In the genomic region with DNA sequence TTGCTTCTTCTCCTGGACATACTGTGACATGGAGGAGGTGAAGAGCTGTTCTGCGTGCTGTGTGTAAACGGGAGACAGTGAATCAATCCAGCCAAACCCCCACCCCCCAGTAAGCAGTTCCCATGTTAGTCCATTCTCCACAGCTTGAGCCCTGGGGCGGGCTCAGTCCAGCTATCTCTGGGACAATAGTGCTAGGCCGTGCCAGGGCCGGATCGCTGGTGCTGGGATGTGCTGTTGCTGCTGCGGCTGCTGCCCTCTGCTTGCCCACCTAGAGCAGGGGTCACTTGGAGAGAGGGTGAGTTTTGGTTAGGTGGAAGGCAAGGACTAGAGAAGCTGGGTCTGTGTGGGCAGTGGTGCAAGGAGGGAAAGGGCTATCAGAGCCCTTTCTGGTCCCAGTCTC, we compare ENCODE assay signal across 11 mouse cellular contexts. TPM values are rescaled to one million over a fixed set of nuclear protein-coding genes. Genes with fewer than 3 reads are reported as not detected.
DNase-seq lines count a peak whose midpoint lies in the region; ATAC-seq and TF ChIP-seq lines count a peak whose summit lies in the region.
"Had no signal": no experiment of that assay in that cellular context is flagged by ENCODE, and none has a peak within 500 bp of the region (broad histone marks: within the 10 kb centered on the region; RNA-seq: fewer than 3 reads in every experiment).

No protein-coding gene starts in this region.

- H3K27ac ChIP-seq in heart, embryonic 10.5 days: peak overlapping the region; percentile 72; the same call in 1 of the 2 replicates
- H3K27ac ChIP-seq in lung, embryonic 14.5 days (ENCODE audit: low read depth): no peak overlapping the region
- H3K27ac ChIP-seq in hindbrain, embryonic 11.5 days (ENCODE audit: low read depth, low read length): no peak overlapping the region

- H3K4me3 ChIP-seq in heart, embryonic 10.5 days: peak overlapping the region; percentile 19; the same call in 1 of the 2 replicates
- no peak overlapping the region for H3K4me3 ChIP-seq in lung, embryonic 14.5 days (ENCODE audit: low read depth, low read length)
- H3K4me3 ChIP-seq in lung, adult 2 months (replicated peaks; ENCODE audit: extremely low read depth, low read depth, low read length): no peak overlapping the region
- no peak overlapping the region for H3K4me3 ChIP-seq in hindbrain, embryonic 11.5 days (ENCODE audit: low read depth, low read length)
- H3K4me3 ChIP-seq in myocyte: peak overlapping the region; percentile 94

- peaks cover 57% of the 10 kb centered on the region for H3K36me3 ChIP-seq in heart, embryonic 10.5 days
- H3K36me3 ChIP-seq in lung, embryonic 14.5 days (ENCODE audit: insufficient read depth): peaks cover 58% of the 10 kb centered on the region
- H3K36me3 ChIP-seq in hindbrain, embryonic 11.5 days (ENCODE audit: control insufficient read depth, insufficient read depth, low read length): peaks cover 4% of the 10 kb centered on the region; the same call in 1 of the 2 replicates
- H3K36me3 ChIP-seq in myocyte (ENCODE audit: control insufficient read depth, insufficient read depth): peaks cover 39% of the 10 kb centered on the region

- peaks cover 88% of the 10 kb centered on the region for H3K4me1 ChIP-seq in heart, embryonic 10.5 days
- peaks cover 23% of the 10 kb centered on the region for H3K4me1 ChIP-seq in lung, embryonic 14.5 days (ENCODE audit: insufficient read depth)
- H3K4me1 ChIP-seq in lung, adult 2 months (ENCODE audit: control insufficient read depth, insufficient read depth, low read length): peaks cover 59% of the 10 kb centered on the region
- peaks cover 16% of the 10 kb centered on the region for H3K4me1 ChIP-seq in hindbrain, embryonic 11.5 days (replicated peaks; ENCODE audit: control insufficient read depth, insufficient read depth, low read length)

- 65% methylated on average over 7 of the region's 7 CpGs for WGBS in heart, embryonic 10.5 days
- 67% methylated on average over 7 of the region's 7 CpGs for WGBS in lung, embryonic 14.5 days
- 43% methylated on average over 7 of the region's 7 CpGs for WGBS in lung, adult 2 months
- 77% methylated on average over 7 of the region's 7 CpGs for WGBS in hindbrain, embryonic 11.5 days

- no peak for ATAC-seq in lung, embryonic 14.5 days (ENCODE audit: insufficient read depth)
- ATAC-seq in hindbrain, embryonic 11.5 days (ENCODE audit: low FRiP score): no peak

- DNase-seq in heart, embryonic 10.5 days (ENCODE audit: low spot score): no peak
- DNase-seq in heart, adult 8-10 months (ENCODE audit: low spot score): no peak
- DNase-seq in lung, embryonic 14.5 days: no peak
- no peak for DNase-seq in lung, adult 2 months
- no peak for DNase-seq in hindbrain, embryonic 11.5 days (ENCODE audit: low spot score)
- no peak for DNase-seq in embryo, embryonic 11 days
- DNase-seq in left cerebral cortex, postnatal 25 days (ENCODE audit: low spot score in 2 of 2): no peak
- DNase-seq: adrenal gland, postnatal 10 days had no signal

- H3ac ChIP-seq in myocyte (ENCODE audit: control insufficient read depth, insufficient read length): peak overlapping the region; percentile 12

- TF ChIP-seq CTCF in lung, embryonic 14.5 days (IDR thresholded peaks at IDR 0.05; ENCODE audit: low read depth): no peak
- TF ChIP-seq CTCF in lung, adult 2 months (IDR thresholded peaks at IDR 0.05; ENCODE audit: insufficient read depth, low read length): no peak

- no peaks in the 10 kb centered on the region for H3K9me3 ChIP-seq in heart, embryonic 10.5 days
- no peaks in the 10 kb centered on the region for H3K9me3 ChIP-seq in lung, embryonic 14.5 days (ENCODE audit: low read depth, low read length)
- H3K9me3 ChIP-seq in hindbrain, embryonic 11.5 days (ENCODE audit: control insufficient read depth, low read length): no peaks in the 10 kb centered on the region

- no peak for TF ChIP-seq POLR2A in lung, adult 2 months (IDR thresholded peaks at IDR 0.05; ENCODE audit: borderline replicate concordance, extremely low read depth, low read depth, low read length)
- TF ChIP-seq POLR2A in myocyte (IDR thresholded peaks at IDR 0.05; ENCODE audit: insufficient read length, low read depth): peak; percentile 59

- H3K27me3 ChIP-seq in heart, embryonic 10.5 days (ENCODE audit: insufficient read depth, poor library complexity, severe bottlenecking): no peaks in the 10 kb centered on the region
- H3K27me3 ChIP-seq in lung, embryonic 14.5 days (ENCODE audit: insufficient read depth, low read length): no peaks in the 10 kb centered on the region
- H3K27me3 ChIP-seq in hindbrain, embryonic 11.5 days (ENCODE audit: control insufficient read depth, insufficient read depth, low read length): no peaks in the 10 kb centered on the region
- H3K27me3 ChIP-seq in myocyte (ENCODE audit: control insufficient read depth, insufficient read depth, insufficient read length): no peaks in the 10 kb centered on the region

- H3K79me2 ChIP-seq in myocyte (ENCODE audit: control insufficient read depth, insufficient read depth): peaks cover 91% of the 10 kb centered on the region

- intact Hi-C loops in left cerebral cortex, postnatal 25 days (cut with DNase I): no loop called here

- no peak overlapping the region for H3K9ac ChIP-seq in lung, embryonic 14.5 days
- 0 out of 2 replicates have a peak overlapping the region, but pooled peaks have one; percentile 31 for H3K9ac ChIP-seq in hindbrain, embryonic 11.5 days (ENCODE audit: low read depth, low read length)

- 0 out of 2 replicates have a peak overlapping the region, but pooled peaks have one; percentile 2 for H3K4me2 ChIP-seq in lung, embryonic 14.5 days
- no peak overlapping the region; the same call in 1 of the 2 replicates for H3K4me2 ChIP-seq in hindbrain, embryonic 11.5 days (replicated peaks; ENCODE audit: low read depth, low read length)
- peak overlapping the region; percentile 96 for H3K4me2 ChIP-seq in myocyte (ENCODE audit: low read depth)

TF ChIP-seq in myocyte, 11 proteins besides CTCF, POLR2A, EP300 and RAD21:
- TF ChIP-seq E2F4 (IDR thresholded peaks at IDR 0.05; ENCODE audit: insufficient read depth) (no peak), POLR2AphosphoS2 (IDR thresholded peaks at IDR 0.05; ENCODE audit: insufficient read length, low read depth) (no peak), MYOG (IDR thresholded peaks at IDR 0.05; ENCODE audit: control insufficient read depth in 1 of 3, insufficient read depth in 1 of 3, insufficient read length in 2 of 3, low read depth in 2 of 3) (no peak), MYOD1 (IDR thresholded peaks at IDR 0.05; ENCODE audit: control insufficient read depth in 1 of 3, insufficient read length in 2 of 3, low read depth in 2 of 3) (no peak), TCF12 (IDR thresholded peaks at IDR 0.05; ENCODE audit: insufficient read depth, poor library complexity, severe bottlenecking) (no peak)

RNA-seq across cellular contexts. Expression of a gene that starts 20.6 kb away (rescaled TPM):
- 82.5 and 108 TPM in 2 replicates for polyA plus RNA-seq in heart, embryonic 10.5 days (2016; fragmentation: Nextera tagmentation; extraction: Ambion mirVana)
- total RNA-seq in heart, adult 8-10 months (2022): 10 to 100 TPM; 38.8 to 45.9 (median 41.4) TPM
- polyA plus RNA-seq in lung, embryonic 14.5 days (2014; fragmentation: Nextera tagmentation; extraction: Ambion mirVana): 115 and 127 TPM in 2 replicates
- polyA plus RNA-seq in lung, adult 2 months (2012; rRNA removed): 186 and 233 TPM in 2 replicates
- polyA plus RNA-seq in hindbrain, embryonic 11.5 days (2014; fragmentation: Nextera tagmentation; extraction: Ambion mirVana): 149 and 181 TPM in 2 replicates
- polyA plus RNA-seq in myocyte (2012; fragmentation: generic; extraction: Trizol): 361 TPM
- total RNA-seq in left cerebral cortex, postnatal 25 days (2021): 100 to 1,000 TPM; 245 to 246 TPM

RNA-seq across cellular contexts. Expression of a gene that starts 26.6 kb away (rescaled TPM):
- polyA plus RNA-seq in heart, embryonic 10.5 days (2016; fragmentation: Nextera tagmentation; extraction: Ambion mirVana): not detected in 2 replicates
- total RNA-seq in heart, adult 8-10 months (2022): under 1 TPM in 1 of 4 experiments, not detected in 3; 0.23 TPM
- polyA plus RNA-seq in lung, embryonic 14.5 days (2014; fragmentation: Nextera tagmentation; extraction: Ambion mirVana): not detected in 2 replicates
- polyA plus RNA-seq in lung, adult 2 months (2012; rRNA removed): 0.41 and 0.76 TPM in 2 replicates
- polyA plus RNA-seq in hindbrain, embryonic 11.5 days (2014; fragmentation: Nextera tagmentation; extraction: Ambion mirVana): not detected in 2 replicates
- not detected for polyA plus RNA-seq in myocyte (2012; fragmentation: generic; extraction: Trizol)
- total RNA-seq in left cerebral cortex, postnatal 25 days (2021): not detected
- total RNA-seq: adrenal gland, postnatal 10 days; gastrocnemius, postnatal 4 days; left cerebral cortex, postnatal 36 days had no signal

RNA-seq across cellular contexts. Expression of a gene that starts 50.6 kb away (rescaled TPM):
- 184 and 207 TPM in 2 replicates for polyA plus RNA-seq in heart, embryonic 10.5 days (2016; fragmentation: Nextera tagmentation; extraction: Ambion mirVana)
- total RNA-seq in heart, adult 8-10 months (2022): 10 to 100 TPM; 60.4 to 67.0 (median 64.4) TPM
- 278 and 285 TPM in 2 replicates for polyA plus RNA-seq in lung, embryonic 14.5 days (2014; fragmentation: Nextera tagmentation; extraction: Ambion mirVana)
- polyA plus RNA-seq in lung, adult 2 months (2012; rRNA removed): 139 and 188 TPM in 2 replicates
- polyA plus RNA-seq in hindbrain, embryonic 11.5 days (2014; fragmentation: Nextera tagmentation; extraction: Ambion mirVana): 152 and 169 TPM in 2 replicates
- 294 TPM for polyA plus RNA-seq in myocyte (2012; fragmentation: generic; extraction: Trizol)
- total RNA-seq in left cerebral cortex, postnatal 25 days (2021): 100 to 1,000 TPM in 1 of 2 experiments, 10 to 100 TPM in 1; 97.7 to 106 TPM

RNA-seq across cellular contexts. Expression of a gene that starts 59.3 kb away (rescaled TPM):
- polyA plus RNA-seq in heart, embryonic 10.5 days (2016; fragmentation: Nextera tagmentation; extraction: Ambion mirVana): 73.3 and 87.3 TPM in 2 replicates
- total RNA-seq in heart, adult 8-10 months (2022): 10 to 100 TPM; 26.3 to 31.5 (median 27.8) TPM
- polyA plus RNA-seq in lung, embryonic 14.5 days (2014; fragmentation: Nextera tagmentation; extraction: Ambion mirVana): 89.2 and 100 TPM in 2 replicates
- 46.7 and 51.4 TPM in 2 replicates for polyA plus RNA-seq in lung, adult 2 months (2012; rRNA removed)
- polyA plus RNA-seq in hindbrain, embryonic 11.5 days (2014; fragmentation: Nextera tagmentation; extraction: Ambion mirVana): 103 and 105 TPM in 2 replicates
- polyA plus RNA-seq in myocyte (2012; fragmentation: generic; extraction: Trizol): 17.2 TPM
- total RNA-seq in left cerebral cortex, postnatal 25 days (2021): 10 to 100 TPM; 54.0 to 57.1 TPM

Comparison
In these comparisons a context has a peak if more than half of its experiments do, and no peak if none do; other contexts are left out.
1. H3K4me3 ChIP-seq: peak in heart, embryonic 10.5 days (single experiment) and myocyte (single experiment); none in lung, embryonic 14.5 days (single experiment), lung, adult 2 months (single experiment) and hindbrain, embryonic 11.5 days (single experiment).